Mouse (Mus musculus): ENCODE results near the gene Rrp7a. TPM values are rescaled to one million over a fixed set of nuclear protein-coding genes. Genes with fewer than 3 reads are reported as not detected.

The Rrp7a gene
- polyA plus RNA-seq, 1 experiment, result 3.3 TPM

GRCm38 (mm10) chr15:83070942-83071341, 51.7 kb downstream of the Rrp7a start:
- Histone ChIP-seq H3K36me3 (ENCODE audit: control insufficient read depth) (no peaks in the 10 kb centered on the region), H3K4me1 (ENCODE audit: control insufficient read depth) (no peaks in the 10 kb centered on the region), H3K4me3 (replicated peaks) (no peak overlapping the region), H3K27me3 (ENCODE audit: control insufficient read depth) (peaks cover 10% of the 10 kb centered on the region), H3K9me3 (ENCODE audit: control insufficient read depth, low read length) (no peaks in the 10 kb centered on the region)
- no peak for TF ChIP-seq GATA1 (IDR thresholded peaks at IDR 0.05; ENCODE audit: low read length)
- TF ChIP-seq TAL1 (IDR thresholded peaks at IDR 0.05; ENCODE audit: low read length), result no peak

GRCm38 (mm10) chr15:83068270-83068669, 54.3 kb downstream of the Rrp7a start:
- Histone ChIP-seq H3K27me3 (ENCODE audit: control insufficient read depth) (no peaks in the 10 kb centered on the region), H3K9me3 (ENCODE audit: control insufficient read depth, low read length) (no peaks in the 10 kb centered on the region), H3K36me3 (ENCODE audit: control insufficient read depth) (no peaks in the 10 kb centered on the region), H3K4me3 (replicated peaks) (no peak overlapping the region), H3K4me1 (ENCODE audit: control insufficient read depth) (no peaks in the 10 kb centered on the region)
- no peak for TF ChIP-seq GATA1 (IDR thresholded peaks at IDR 0.05; ENCODE audit: low read length)
- TF ChIP-seq TAL1 (IDR thresholded peaks at IDR 0.05; ENCODE audit: low read length), result no peak

- H3K4me1 ChIP-seq (ENCODE audit: control insufficient read depth), result peaks cover 9% of the 10 kb centered on the region
- no peaks in the 10 kb centered on the region for H3K36me3 ChIP-seq (ENCODE audit: control insufficient read depth)
- H3K4me3 ChIP-seq (replicated peaks), result no peak overlapping the region
- peaks cover 7% of the 10 kb centered on the region for H3K27me3 ChIP-seq (ENCODE audit: control insufficient read depth)
- no peak for TF ChIP-seq TAL1 (IDR thresholded peaks at IDR 0.05; ENCODE audit: low read length)
- TF ChIP-seq GATA1 (IDR thresholded peaks at IDR 0.05; ENCODE audit: low read length), result no peak
- H3K9me3 ChIP-seq (ENCODE audit: control insufficient read depth, low read length), result peaks cover 6% of the 10 kb centered on the region
Measured at GRCm38 (mm10) chr15:83065543-83065942, 57.1 kb downstream of the Rrp7a start.

Other genes with a start within 250 kb of the Rrp7a start
- gene Tcf20, start 134.9 kb downstream of the Rrp7a start, polyA plus RNA-seq (2012), result 0.94 and 0.95 TPM in 2 replicates
- 0.04 and 0.05 TPM in 2 replicates for gene Nfam1, start 89.5 kb downstream of the Rrp7a start, polyA plus RNA-seq (2012)
- 0.07 and 0.31 TPM in 2 replicates for gene Serhl, start 33.3 kb downstream of the Rrp7a start, polyA plus RNA-seq (2012)
- gene Poldip3, start 26.6 kb upstream of the Rrp7a start, polyA plus RNA-seq (2012), result 7.8 and 8.4 TPM in 2 replicates
- gene Cyb5r3, start 49.8 kb upstream of the Rrp7a start, polyA plus RNA-seq (2012), result 42.0 and 57.2 TPM in 2 replicates
- gene A4galt, start 129.0 kb upstream of the Rrp7a start, polyA plus RNA-seq (2012), result not detected in 2 replicates
- gene Arfgap3, start 227.4 kb upstream of the Rrp7a start, polyA plus RNA-seq (2012), result 2.4 and 3.3 TPM in 2 replicates

All from erythroblast, embryonic 14.5 days (primary cell).